Mouse (Mus musculus) lung, embryonic 15.5 days (tissue): ENCODE measurements around the gene Hemk1. TPM values are rescaled to one million over a fixed set of nuclear protein-coding genes. Genes with fewer than 3 reads are reported as not detected.

ENCODE experiments used
- ATAC-seq: fragments of 200-750 bp; cut with Nextera tagmentation; 2 replicates; pipeline ENCODE4 v1.8.0; 2017; ENCODE audit warnings: moderate number of reproducible peaks, borderline replicate concordance; ENCODE audit not compliant: low FRiP score, low TSS enrichment; ENCODE audit errors: extremely low read depth
- H3K27ac ChIP-seq: fragments of 300-500 bp; sonication (generic); 2 replicates; pipeline ENCODE4 v1.5.1; 2015; ENCODE audit warnings: moderate library complexity, mild to moderate bottlenecking, inconsistent platforms
- H3K27me3 ChIP-seq: fragments of 300-500 bp; sonication (generic); 2 replicates; pipeline ENCODE4 v1.6.1; 2015; ENCODE audit warnings: inconsistent platforms
- H3K36me3 ChIP-seq: fragments of 300-500 bp; sonication (generic); 2 replicates; pipeline ENCODE4 v1.6.1; 2015; ENCODE audit warnings: inconsistent platforms
- H3K4me1 ChIP-seq: fragments of 300-500 bp; sonication (generic); 2 replicates; pipeline ENCODE4 v1.6.1; 2015; ENCODE audit warnings: inconsistent platforms
- H3K4me2 ChIP-seq: fragments of 300-500 bp; sonication (generic); 2 replicates; pipeline ENCODE4 v1.6.1; 2015; ENCODE audit warnings: inconsistent platforms, mild to moderate bottlenecking, moderate library complexity
- H3K4me3 ChIP-seq: fragments of 300-500 bp; sonication (generic); 2 replicates; pipeline ENCODE4 v1.5.1; 2015; ENCODE audit warnings: mild to moderate bottlenecking, inconsistent platforms
- H3K9ac ChIP-seq: fragments of 300-500 bp; sonication (generic); 2 replicates; pipeline ENCODE4 v1.6.1; 2015; ENCODE audit warnings: inconsistent platforms
- H3K9me3 ChIP-seq: fragments of 300-500 bp; sonication (generic); 2 replicates; pipeline ENCODE4 v1.6.1; 2016; ENCODE audit warnings: inconsistent platforms
- WGBS: fragments of 180-500 bp; shearing (Covaris S2); methylation state at CpG from one replicate; pipeline ENCODE4 v1.1.7; 2015; 5-methylcytosine and 5-hydroxymethylcytosine counted together
- polyA plus RNA-seq: library from polyadenylated mRNA; unstranded; fragments of >200 nt; fragmentation: Nextera tagmentation; extraction: Ambion mirVana; gene quantifications from 2 replicates; pipeline ENCODE4 v1.2.1, GENCODE M21; 2015

Gene Hemk1
- polyA plus RNA-seq, 1 experiment from 2014 or later, result 11.4 TPM

GRCm38 (mm10) chr9:107366644-107367043, 28.5 kb upstream of the Hemk1 start:
- no peak for ATAC-seq
- 0% methylated on average over 3 of the region's 3 CpGs for WGBS
- Histone ChIP-seq H3K4me2 (no peak overlapping the region), H3K36me3 (no peaks in the 10 kb centered on the region), H3K27ac (no peak overlapping the region), H3K9ac (no peak overlapping the region), H3K9me3 (no peaks in the 10 kb centered on the region), H3K27me3 (0 out of 2 replicates have a peak, but pooled peaks cover 4% of the 10 kb centered on the region), H3K4me1 (no peaks in the 10 kb centered on the region), H3K4me3 (no peak overlapping the region)

GRCm38 (mm10) chr9:107360989-107361388, 22.8 kb upstream of the Hemk1 start:
- Histone ChIP-seq H3K4me2 (no peak overlapping the region), H3K27me3 (peaks cover 13% of the 10 kb centered on the region; the same call in 1 of the 2 replicates), H3K27ac (no peak overlapping the region), H3K4me1 (no peaks in the 10 kb centered on the region), H3K36me3 (no peaks in the 10 kb centered on the region), H3K4me3 (no peak overlapping the region), H3K9me3 (no peaks in the 10 kb centered on the region), H3K9ac (no peak overlapping the region)
- no peak for ATAC-seq
- WGBS, result 13% methylated on average over 3 of the region's 3 CpGs

DNA sequence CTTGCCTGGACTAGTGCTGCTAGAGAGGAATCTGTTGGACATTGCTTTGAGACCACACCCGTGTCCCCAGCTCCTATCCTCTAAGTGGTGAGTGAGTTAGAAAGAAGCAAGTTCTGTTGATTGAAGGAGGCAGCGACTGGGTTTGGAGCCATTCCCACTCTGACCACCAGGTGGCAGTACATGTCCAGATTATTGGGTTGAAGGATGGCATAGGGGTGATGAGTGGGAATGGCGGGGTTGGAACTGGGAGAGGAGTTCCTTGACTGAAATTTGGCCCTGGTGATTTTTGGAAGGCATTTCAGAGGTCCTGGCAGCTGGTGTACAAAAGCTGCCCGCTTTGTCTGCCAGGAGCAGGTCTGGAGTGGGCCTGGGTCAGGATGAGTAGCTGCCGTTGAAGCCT, 19.5 kb upstream of the Hemk1 start:
- ATAC-seq, result no peak
- no peak overlapping the region for H3K4me3 ChIP-seq
- no peaks in the 10 kb centered on the region for H3K9me3 ChIP-seq
- 20% methylated on average over 5 of the region's 5 CpGs for WGBS
- no peaks in the 10 kb centered on the region for H3K36me3 ChIP-seq
- H3K27me3 ChIP-seq, result peaks cover 16% of the 10 kb centered on the region; the same call in 1 of the 2 replicates
- H3K27ac ChIP-seq, result no peak overlapping the region
- H3K4me2 ChIP-seq, result no peak overlapping the region
- H3K4me1 ChIP-seq, result no peaks in the 10 kb centered on the region
- no peak overlapping the region for H3K9ac ChIP-seq

- Histone ChIP-seq H3K27me3 (peaks cover 16% of the 10 kb centered on the region; the same call in 1 of the 2 replicates), H3K9me3 (no peaks in the 10 kb centered on the region), H3K27ac (no peak overlapping the region), H3K36me3 (no peaks in the 10 kb centered on the region), H3K4me2 (no peak overlapping the region), H3K9ac (no peak overlapping the region), H3K4me1 (no peaks in the 10 kb centered on the region), H3K4me3 (no peak overlapping the region)
- ATAC-seq, result no peak
- WGBS, result 43% methylated on average over 7 of the region's 7 CpGs
These were observed 18.0 kb upstream of the Hemk1 start for GRCm38 (mm10) chr9:107355870-107356765.

DNA sequence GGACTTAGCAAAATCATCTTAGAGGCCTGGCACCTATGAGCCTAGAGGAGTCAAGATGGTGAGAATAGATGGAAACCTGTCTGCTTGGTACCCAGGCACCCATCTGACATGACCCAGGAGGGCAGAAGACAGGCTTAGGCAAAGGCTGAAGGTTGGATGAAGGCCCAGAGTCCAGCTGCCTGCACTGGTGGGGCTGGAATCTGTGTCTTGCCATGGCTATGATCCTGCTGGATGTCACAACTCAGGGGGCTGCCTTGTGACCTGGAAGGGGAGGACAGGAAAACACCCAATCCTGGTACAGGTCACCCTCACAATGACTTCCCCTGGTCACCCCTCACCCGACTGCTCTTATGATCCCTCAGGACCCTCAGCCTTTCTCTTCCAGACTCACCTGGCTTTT, 16.7 kb upstream of the Hemk1 start:
- Histone ChIP-seq H3K36me3 (no peaks in the 10 kb centered on the region), H3K4me3 (no peak overlapping the region), H3K27ac (no peak overlapping the region), H3K27me3 (peaks cover 16% of the 10 kb centered on the region; the same call in 1 of the 2 replicates), H3K9ac (no peak overlapping the region), H3K9me3 (no peaks in the 10 kb centered on the region), H3K4me1 (no peaks in the 10 kb centered on the region), H3K4me2 (no peak overlapping the region)
- ATAC-seq, result no peak
- 70% methylated on average over 1 of the region's 1 CpGs for WGBS

- Histone ChIP-seq H3K27me3 (no peaks in the 10 kb centered on the region), H3K27ac (no peak overlapping the region), H3K4me2 (no peak overlapping the region), H3K9ac (no peak overlapping the region), H3K36me3 (no peaks in the 10 kb centered on the region), H3K4me1 (no peaks in the 10 kb centered on the region), H3K4me3 (no peak overlapping the region), H3K9me3 (no peaks in the 10 kb centered on the region)
- 53% methylated on average over 7 of the region's 7 CpGs for WGBS
- ATAC-seq, result no peak
These were observed 11.2 kb upstream of the Hemk1 start for GRCm38 (mm10) chr9:107349321-107349720.

DNA sequence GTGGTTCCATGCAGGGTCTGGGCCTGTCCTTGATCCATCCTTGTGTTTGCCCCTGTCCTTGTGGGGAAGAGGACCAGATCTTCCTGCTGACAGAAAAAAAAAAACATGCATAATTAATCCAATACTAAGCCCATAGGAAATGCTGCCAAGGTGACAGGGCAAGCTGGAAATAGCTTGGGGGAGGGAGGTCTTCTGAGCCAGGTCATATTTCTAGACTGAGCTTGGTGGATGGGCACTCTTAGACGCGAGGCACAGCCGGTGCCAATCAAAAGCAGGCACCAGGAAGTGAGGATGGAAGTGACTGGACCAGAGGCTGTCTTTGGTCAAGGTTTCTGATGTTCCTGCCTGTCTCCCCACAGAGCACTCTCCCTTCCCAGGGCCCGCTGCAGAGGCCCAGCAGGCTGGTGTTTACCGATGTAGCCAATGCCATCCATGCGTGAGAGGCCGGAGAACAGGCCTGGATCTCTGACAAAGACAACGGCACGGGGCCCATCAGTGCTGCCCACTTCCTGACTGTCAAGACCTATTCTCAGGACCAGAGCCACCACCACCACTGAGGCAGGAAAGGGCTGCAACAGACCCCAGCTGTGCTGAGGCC, 9.5 kb upstream of the Hemk1 start:
- Histone ChIP-seq H3K36me3 (no peaks in the 10 kb centered on the region), H3K9ac (no peak overlapping the region), H3K4me3 (no peak overlapping the region), H3K4me1 (no peaks in the 10 kb centered on the region), H3K27ac (no peak overlapping the region), H3K4me2 (no peak overlapping the region), H3K27me3 (peaks cover 3% of the 10 kb centered on the region; the same call in 1 of the 2 replicates), H3K9me3 (no peaks in the 10 kb centered on the region)
- no peak for ATAC-seq
- WGBS, result 70% methylated on average over 9 of the region's 9 CpGs

DNA sequence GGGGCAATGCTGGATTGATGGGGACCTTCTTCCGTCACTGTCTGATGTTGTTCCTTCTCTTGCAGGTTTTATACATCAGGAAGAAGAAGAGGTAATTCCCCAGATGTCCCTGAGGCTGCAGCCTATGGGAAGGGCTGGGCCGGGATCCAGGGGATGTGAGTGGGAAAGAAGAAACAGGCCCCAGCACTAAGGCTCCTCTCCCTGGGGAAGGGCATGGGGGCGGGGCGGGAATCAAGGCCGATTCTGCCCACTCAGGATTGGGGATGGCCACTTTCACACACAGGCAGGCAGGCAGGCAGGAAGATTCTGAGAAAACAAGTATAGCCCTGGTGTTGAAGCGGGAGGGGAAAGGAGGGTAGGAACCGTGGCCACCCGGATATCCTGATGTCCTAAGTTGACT, 7.9 kb upstream of the Hemk1 start:
- Histone ChIP-seq H3K4me2 (no peak overlapping the region), H3K36me3 (no peaks in the 10 kb centered on the region), H3K4me1 (0 out of 2 replicates have a peak, but pooled peaks cover under 1% of the 10 kb centered on the region), H3K27ac (no peak overlapping the region), H3K4me3 (no peak overlapping the region), H3K9ac (no peak overlapping the region), H3K9me3 (no peaks in the 10 kb centered on the region), H3K27me3 (peaks cover 15% of the 10 kb centered on the region; the same call in 1 of the 2 replicates)
- 86% methylated on average over 8 of the region's 8 CpGs for WGBS
- ATAC-seq, result no peak

- WGBS, result 68% methylated on average over 6 of the region's 6 CpGs
- Histone ChIP-seq H3K9me3 (no peaks in the 10 kb centered on the region), H3K36me3 (no peaks in the 10 kb centered on the region), H3K4me1 (peaks cover 9% of the 10 kb centered on the region), H3K27ac (no peak overlapping the region), H3K9ac (no peak overlapping the region), H3K4me3 (no peak overlapping the region), H3K4me2 (no peak overlapping the region), H3K27me3 (peaks cover 19% of the 10 kb centered on the region; the same call in 1 of the 2 replicates)
- ATAC-seq, result no peak
These were observed 5.9 kb upstream of the Hemk1 start for GRCm38 (mm10) chr9:107344027-107344426.

- peaks cover 19% of the 10 kb centered on the region; the same call in 1 of the 2 replicates for H3K27me3 ChIP-seq
- H3K9ac ChIP-seq, result no peak overlapping the region
- H3K4me2 ChIP-seq, result no peak overlapping the region
- ATAC-seq, result no peak
- H3K27ac ChIP-seq, result no peak overlapping the region
- H3K9me3 ChIP-seq, result no peaks in the 10 kb centered on the region
- WGBS, result 61% methylated on average over 8 of the region's 8 CpGs
- no peaks in the 10 kb centered on the region for H3K36me3 ChIP-seq
- peaks cover 15% of the 10 kb centered on the region for H3K4me1 ChIP-seq
- H3K4me3 ChIP-seq, result no peak overlapping the region
These were observed 5.2 kb upstream of the Hemk1 start for GRCm38 (mm10) chr9:107343146-107343943.

GRCm38 (mm10) chr9:107342201-107342709, 4.1 kb upstream of the Hemk1 start:
- no peaks in the 10 kb centered on the region for H3K9me3 ChIP-seq
- WGBS, result 84% methylated on average over 11 of the region's 11 CpGs
- no peak overlapping the region for H3K4me3 ChIP-seq
- no peak overlapping the region for H3K9ac ChIP-seq
- H3K4me2 ChIP-seq, result no peak overlapping the region
- peaks cover 19% of the 10 kb centered on the region for H3K4me1 ChIP-seq
- H3K27ac ChIP-seq, result no peak overlapping the region
- H3K27me3 ChIP-seq, result peaks cover 19% of the 10 kb centered on the region; the same call in 1 of the 2 replicates
- ATAC-seq, result no peak
- H3K36me3 ChIP-seq, result no peaks in the 10 kb centered on the region
